Mouse (Mus musculus): ENCODE results near the gene Rnf148.

Rnf148 gene

DNA sequence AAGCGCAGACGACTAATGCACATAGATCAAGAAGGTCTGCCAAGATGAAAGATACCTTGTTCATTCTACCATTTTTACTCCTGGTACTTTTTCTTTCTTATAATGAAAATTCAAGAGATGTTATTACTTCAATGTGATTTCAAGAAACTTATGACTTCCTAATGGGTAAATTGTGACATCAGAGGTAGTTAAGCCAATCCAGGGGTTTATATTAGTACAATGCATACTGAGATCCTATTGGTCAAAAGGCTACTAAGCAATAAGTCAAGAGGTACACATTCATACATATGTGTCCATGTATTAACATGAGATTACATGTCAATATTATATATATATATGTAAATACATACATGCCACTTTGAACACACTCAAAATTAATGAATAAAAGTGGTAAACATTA, at the start of gene Rnf148:
Rnf148 (minus strand) TSS at position 101 of the 400 bp plus-strand sequence.
- DNase-seq (ENCODE audit: low spot score in 2 of 2): no peak

DNA sequence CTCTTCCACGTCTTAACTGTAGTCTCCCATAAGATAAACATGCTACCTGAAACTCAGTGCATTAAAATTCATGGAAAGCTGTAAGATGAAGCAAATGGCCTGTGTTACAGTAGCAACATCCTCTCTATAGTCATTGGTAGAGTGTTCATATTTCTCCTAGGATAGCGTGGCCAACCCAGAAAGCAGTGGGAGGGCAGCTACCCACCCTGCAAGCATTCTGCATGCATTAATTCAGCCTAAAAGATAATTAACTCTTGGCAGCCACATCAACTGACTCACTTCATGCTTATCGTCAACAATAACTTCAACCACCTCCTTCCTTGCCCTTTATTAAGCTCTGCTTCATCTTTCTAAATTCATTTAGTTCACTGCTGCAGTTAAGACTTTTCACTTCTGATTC, 45.9 kb upstream of the Rnf148 start:
- DNase-seq (ENCODE audit: low spot score in 2 of 2): no peak

DNA sequence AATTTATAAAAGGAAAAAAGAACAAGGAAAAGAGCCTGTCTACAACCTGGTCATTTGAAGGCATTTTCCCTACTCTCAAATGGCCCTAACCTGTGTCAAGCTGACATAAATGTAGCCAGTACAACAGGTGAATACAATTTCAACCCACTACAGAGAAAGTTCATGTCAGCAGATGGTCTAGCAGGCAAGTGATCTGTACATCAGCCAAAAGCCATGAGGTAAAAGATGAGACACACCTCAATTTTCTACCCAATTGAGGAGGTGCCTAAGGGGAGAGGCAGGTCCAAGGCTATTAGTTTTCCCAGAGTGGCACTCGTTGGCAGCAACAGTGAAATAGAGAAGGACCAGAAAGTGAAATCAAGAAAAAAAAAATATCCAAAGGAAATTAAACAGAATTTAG, 23.2 kb upstream of the Rnf148 start:
- DNase-seq (ENCODE audit: low spot score in 2 of 2): no peak

DNA sequence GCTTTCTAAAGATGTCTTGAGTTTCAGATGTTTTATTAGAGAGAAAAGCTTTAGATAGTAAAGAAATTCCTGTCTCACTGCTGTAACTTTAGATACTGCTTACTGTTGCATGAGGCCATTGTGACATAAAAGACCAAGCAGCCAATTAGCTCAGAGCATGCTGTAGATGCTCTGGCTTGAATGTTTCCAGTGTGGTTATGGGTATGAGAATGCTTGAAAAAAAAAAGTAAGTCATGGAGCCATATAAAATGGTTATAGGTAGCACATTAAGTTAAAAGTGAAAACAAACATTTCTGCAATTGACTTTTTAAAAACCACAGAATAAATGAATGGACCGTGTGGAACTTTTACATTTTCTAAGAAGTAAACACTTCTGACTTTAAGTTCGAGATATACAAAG, 4.7 kb downstream of the Rnf148 start, which contains the start of gene Rnf133:
Rnf133 (minus strand) TSS at position 101 of the 400 bp plus-strand sequence.
- no peak for DNase-seq (ENCODE audit: low spot score in 2 of 2)

DNA sequence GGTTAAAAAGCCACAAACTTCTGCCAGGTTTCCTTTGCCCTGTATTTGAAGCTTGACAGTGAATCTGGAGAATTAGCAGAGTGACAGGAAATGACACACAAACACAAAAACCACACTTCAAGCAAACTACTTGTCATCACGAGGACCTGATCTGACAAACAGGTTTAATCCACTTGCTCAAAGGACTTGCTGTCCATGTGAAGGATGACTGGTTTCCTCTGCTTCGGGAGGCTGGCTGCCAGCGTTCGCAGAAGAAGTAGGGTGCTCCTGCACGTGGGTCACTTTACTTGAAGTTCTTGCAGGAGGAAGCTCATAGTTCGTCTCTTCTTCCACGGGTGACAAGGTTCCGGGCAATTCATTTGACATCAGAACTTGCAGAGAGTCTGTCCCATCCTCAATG, 6.2 kb downstream of the Rnf148 start:
- DNase-seq (ENCODE audit: low spot score in 2 of 2): no peak

GRCm38 (mm10) chr6:23647627-23648247, 7.2 kb downstream of the Rnf148 start:
- no peak for DNase-seq (ENCODE audit: low spot score in 2 of 2)

GRCm38 (mm10) chr6:23637081-23637480, 17.9 kb downstream of the Rnf148 start:
- DNase-seq (ENCODE audit: low spot score in 2 of 2): no peak

- no peak for DNase-seq (ENCODE audit: low spot score in 2 of 2)
These were observed 19.7 kb downstream of the Rnf148 start for GRCm38 (mm10) chr6:23635208-23635607.

- DNase-seq (ENCODE audit: low spot score in 2 of 2): no peak
These were observed 20.9 kb downstream of the Rnf148 start for GRCm38 (mm10) chr6:23634016-23634415.

GRCm38 (mm10) chr6:23630465-23630864, 24.5 kb downstream of the Rnf148 start:
- DNase-seq (ENCODE audit: low spot score in 2 of 2): no peak

All from cerebellum, postnatal 4 days (tissue).